Mouse (Mus musculus) brain, embryonic 14.5 days (tissue): ENCODE data around the gene Cntn5.

ENCODE experiments used
- CTCF ChIP-seq: fragments of 200-500 bp; IDR thresholded peaks from 2 replicates; pipeline ENCODE4 v1.5.1; 2012; ENCODE audit warnings: inconsistent platforms, mild to moderate bottlenecking, moderate library complexity, borderline replicate concordance; ENCODE audit not compliant: insufficient read depth, insufficient read length; ENCODE audit errors: extremely low read depth
- POLR2A ChIP-seq: fragments of 200-500 bp; IDR thresholded peaks from 2 replicates; pipeline ENCODE4 v1.6.1; 2012; ENCODE audit warnings: mild to moderate bottlenecking, inconsistent platforms, borderline replicate concordance; ENCODE audit not compliant: poor library complexity, insufficient read depth, insufficient read length, severe bottlenecking; ENCODE audit errors: extremely low read depth

DNA sequence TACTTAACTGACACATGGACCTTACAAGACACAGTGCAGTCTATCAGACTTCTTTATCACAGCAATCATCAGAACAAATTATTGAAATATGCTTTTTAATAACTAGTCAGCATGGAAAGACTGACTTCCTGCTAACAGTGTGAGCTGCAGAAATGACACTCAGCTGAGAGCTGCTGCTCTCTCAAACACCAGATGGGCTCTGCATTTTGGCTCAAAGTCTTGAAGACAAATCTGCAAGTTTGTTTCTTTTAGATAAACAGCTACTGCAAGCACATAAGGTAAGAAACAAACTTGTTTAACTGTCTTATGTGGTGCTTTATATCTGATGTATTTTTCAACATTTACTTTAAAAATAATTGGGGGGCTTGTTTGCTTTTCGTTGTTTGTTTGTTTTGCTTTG, 87.9 kb downstream of the Cntn5 start:
- TF ChIP-seq CTCF (no peak), POLR2A (no peak)
